Mouse (Mus musculus) liver, adult 2 months (tissue): Measurements from ENCODE around the gene Lag3.

Experiments
- CTCF ChIP-seq: fragments of 200-500 bp; IDR thresholded peaks from 2 replicates; pipeline ENCODE4 v1.5.1; 2011; ENCODE audit warnings: low read depth, low read length, control low read depth
- POLR2A ChIP-seq: fragments of 200-500 bp; IDR thresholded peaks from 2 replicates; pipeline ENCODE4 v1.6.1; 2011; ENCODE audit warnings: low read length, control low read depth; ENCODE audit not compliant: insufficient read depth; ENCODE audit errors: extremely low read depth

DNA sequence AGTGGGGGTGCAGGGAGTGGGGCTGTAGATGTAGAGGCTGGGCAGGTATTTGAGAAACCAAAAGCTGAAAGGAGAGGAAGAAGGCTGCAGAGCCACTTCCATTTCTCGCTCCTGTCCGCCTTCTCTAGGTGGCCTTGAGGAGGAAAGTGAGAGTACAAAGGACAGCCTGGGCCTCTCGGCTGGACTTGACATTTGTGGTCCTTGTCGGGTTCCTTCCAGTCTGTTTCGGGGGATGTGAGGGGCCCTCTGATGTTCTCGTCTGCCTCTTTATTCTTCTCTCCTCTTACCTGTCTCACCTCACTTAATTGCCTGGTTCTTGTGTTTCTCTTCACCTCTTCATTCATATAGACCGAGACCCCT is 6.8 kb upstream of the Lag3 start:
- TF ChIP-seq CTCF (no peak), POLR2A (no peak)
